Mouse (Mus musculus) T-helper 2 cell (primary cell): ENCODE data around the gene Padi2.

ENCODE experiments used
- in situ Hi-C: fragments of 300-600 bp; cut with MboI, MseI; formaldehyde crosslinking; loops from one replicate; pipeline ENCODE4 v1.15.1; 2025; ENCODE audit warnings: high pct_unique_total_duplicates

Padi2 gene

GRCm38 (mm10) chr4:140984544-140984943 is 78.4 kb downstream of the Padi2 start:
- in situ Hi-C loops: loop anchor here (5.0 kb wide), 1 partner anchor 48 kb away; no protein-coding TSS in a partner anchor

- in situ Hi-C loops: no loop called here
Measured at GRCm38 (mm10) chr4:140986024-140986710, 80.0 kb downstream of the Padi2 start.

- in situ Hi-C loops: no loop called here
Measured at GRCm38 (mm10) chr4:140986711-140987395, 80.7 kb downstream of the Padi2 start, which contains the start of gene Atp13a2. Gene Atp13a2 (plus strand): TSS chr4:140986873.

GRCm38 (mm10) chr4:140987476-140987875 is 81.3 kb downstream of the Padi2 start:
- in situ Hi-C loops: no loop called here

GRCm38 (mm10) chr4:140988706-140989290 is 82.7 kb downstream of the Padi2 start:
- in situ Hi-C loops: no loop called here

- in situ Hi-C loops: no loop called here
Measured at GRCm38 (mm10) chr4:140989447-140989846, 83.3 kb downstream of the Padi2 start.

- in situ Hi-C loops: no loop called here
Measured at GRCm38 (mm10) chr4:140992215-140992614, 86.1 kb downstream of the Padi2 start.

GRCm38 (mm10) chr4:140993846-140994245 is 87.7 kb downstream of the Padi2 start:
- in situ Hi-C loops: no loop called here

- in situ Hi-C loops: no loop called here
Measured at GRCm38 (mm10) chr4:140995811-140996210, 89.7 kb downstream of the Padi2 start.

GRCm38 (mm10) chr4:140996812-140997211 is 90.7 kb downstream of the Padi2 start:
- in situ Hi-C loops: no loop called here
